Mouse (Mus musculus): ENCODE measurements around the gene Adss. TPM values are rescaled to one million over a fixed set of nuclear protein-coding genes. Genes with fewer than 3 reads are reported as not detected.
"Not testable (repeated sequence)": the region's sequence is repeated elsewhere in the genome, so short reads cannot be mapped to it uniquely, and the experiment has no call there.

Gene Adss
- 10 to 100 TPM; 20.3 to 20.4 TPM for total RNA-seq (2021)

GRCm38 (mm10) chr1:177796193-177796939, at the start of gene Adss:
Gene Adss (minus strand): TSS chr1:177796511.
- intact Hi-C loops (cut with DNase I): loop anchor here (5.0 kb wide), 1 partner anchor 186 kb away; the partner anchor contains the start of gene Catspere2
- peak; percentile 99 for DNase-seq

GRCm38 (mm10) chr1:177845812-177846211, 49.5 kb upstream of the Adss start:
- intact Hi-C loops (cut with DNase I): not testable (repeated sequence)

GRCm38 (mm10) chr1:177827776-177828175, 31.5 kb upstream of the Adss start:
- intact Hi-C loops (cut with DNase I); DNase-seq: not testable (repeated sequence)

More at GRCm38 (mm10) chr1:177845812-177846211, 49.5 kb upstream of the Adss start:
- not testable (repeated sequence) for DNase-seq

GRCm38 (mm10) chr1:177806772-177807171, 10.5 kb upstream of the Adss start:
- DNase-seq: peak in 1 of 2 experiments; percentile 10
- intact Hi-C loops (cut with DNase I): loop anchor here (5.0 kb wide), 1 partner anchor 181 kb away; no protein-coding TSS in a partner anchor

- DNase-seq: no peak
- intact Hi-C loops (cut with DNase I): no loop called here
Measured at GRCm38 (mm10) chr1:177803511-177803910, 7.2 kb upstream of the Adss start.

- intact Hi-C loops (cut with DNase I): loop anchor here (5.0 kb wide), 1 partner anchor 185 kb away; the partner anchor contains the start of gene Catspere2
Measured at GRCm38 (mm10) chr1:177797151-177797755, 942 bp upstream of the Adss start.

GRCm38 (mm10) chr1:177795421-177796192, 704 bp downstream of the Adss start:
- DNase-seq: peak; percentile 2 to 7
- intact Hi-C loops (cut with DNase I): loop anchor here (5.0 kb wide), 1 partner anchor 187 kb away; the partner anchor contains the start of gene Catspere2

More at GRCm38 (mm10) chr1:177797151-177797755, 942 bp upstream of the Adss start:
- DNase-seq: peak in 1 of 2 experiments; percentile 9

- peak in 1 of 2 experiments; percentile 12 for DNase-seq
- intact Hi-C loops (cut with DNase I): loop anchor here (5.0 kb wide), 2 partner anchors 187 to 353 kb away; partner anchors contain the start of genes Catspere2 and Zbtb18
Measured at GRCm38 (mm10) chr1:177794866-177795265, 1.4 kb downstream of the Adss start.

- DNase-seq: no peak
- intact Hi-C loops (cut with DNase I): loop anchor here (5.0 kb wide), 1 partner anchor 351 kb away; the partner anchor contains the start of gene Zbtb18
Measured at GRCm38 (mm10) chr1:177792835-177793234, 3.5 kb downstream of the Adss start.

- intact Hi-C loops (cut with DNase I): no loop called here
- no peak for DNase-seq
Measured at GRCm38 (mm10) chr1:177777397-177777796, 18.9 kb downstream of the Adss start.

- no peak for DNase-seq
- intact Hi-C loops (cut with DNase I): no loop called here
Measured at GRCm38 (mm10) chr1:177768931-177769330, 27.4 kb downstream of the Adss start.

GRCm38 (mm10) chr1:177757249-177757648, 39.1 kb downstream of the Adss start:
- no peak for DNase-seq
- intact Hi-C loops (cut with DNase I): no loop called here

- intact Hi-C loops (cut with DNase I): no loop called here
- no peak for DNase-seq
Measured at GRCm38 (mm10) chr1:177753496-177753895, 42.8 kb downstream of the Adss start.

GRCm38 (mm10) chr1:177747869-177748540, 48.3 kb downstream of the Adss start:
- intact Hi-C loops (cut with DNase I): no loop called here
- DNase-seq: no peak

- no peak for DNase-seq
- intact Hi-C loops (cut with DNase I): no loop called here
Measured at GRCm38 (mm10) chr1:177744521-177745325, 51.6 kb downstream of the Adss start.

- intact Hi-C loops (cut with DNase I): no loop called here
- no peak for DNase-seq
Measured at GRCm38 (mm10) chr1:177742119-177742518, 54.2 kb downstream of the Adss start.

GRCm38 (mm10) chr1:177740707-177741106, 55.6 kb downstream of the Adss start:
- intact Hi-C loops (cut with DNase I): no loop called here
- DNase-seq: no peak

GRCm38 (mm10) chr1:177737505-177738105, 58.7 kb downstream of the Adss start:
- intact Hi-C loops (cut with DNase I): no loop called here
- DNase-seq: no peak

- intact Hi-C loops (cut with DNase I): no loop called here
- no peak for DNase-seq
Measured at GRCm38 (mm10) chr1:177731973-177732372, 64.3 kb downstream of the Adss start.
